Mouse (Mus musculus) embryo, embryonic 11 days (tissue): ENCODE results near the gene Htatip2.

ENCODE experiments used
- DNase-seq: peaks from one replicate; pipeline ENCODE4 v3.0.0-alpha.2; 2015

Htatip2 gene

GRCm38 (mm10) chr7:49786618-49787382, 27.9 kb downstream of the Htatip2 start:
- peak; percentile 82 for DNase-seq

GRCm38 (mm10) chr7:49787383-49787645, 28.4 kb downstream of the Htatip2 start:
- no peak for DNase-seq

GRCm38 (mm10) chr7:49794304-49794703, 35.4 kb downstream of the Htatip2 start:
- no peak for DNase-seq

GRCm38 (mm10) chr7:49797171-49797570, 38.3 kb downstream of the Htatip2 start:
- DNase-seq = no peak

- no peak for DNase-seq
Observed at GRCm38 (mm10) chr7:49803511-49803910, 44.6 kb downstream of the Htatip2 start.

- DNase-seq = no peak
Observed at GRCm38 (mm10) chr7:49804638-49805165, 45.8 kb downstream of the Htatip2 start.

GRCm38 (mm10) chr7:49805618-49806017, 46.7 kb downstream of the Htatip2 start:
- DNase-seq = no peak

GRCm38 (mm10) chr7:49807093-49807682, 48.3 kb downstream of the Htatip2 start:
- no peak for DNase-seq

- DNase-seq = no peak
Observed at GRCm38 (mm10) chr7:49807846-49808622, 49.1 kb downstream of the Htatip2 start.

- DNase-seq = no peak
Observed at GRCm38 (mm10) chr7:49809100-49809499, 50.2 kb downstream of the Htatip2 start.

GRCm38 (mm10) chr7:49809562-49809961, 50.6 kb downstream of the Htatip2 start:
- DNase-seq = no peak

GRCm38 (mm10) chr7:49811346-49811745, 52.4 kb downstream of the Htatip2 start:
- DNase-seq = peak; percentile 35

- DNase-seq = peak; percentile 17
Observed at GRCm38 (mm10) chr7:49819393-49819792, 60.5 kb downstream of the Htatip2 start.

- no peak for DNase-seq
Observed at GRCm38 (mm10) chr7:49821370-49821769, 62.5 kb downstream of the Htatip2 start.

- DNase-seq = no peak
Observed at GRCm38 (mm10) chr7:49822028-49822427, 63.1 kb downstream of the Htatip2 start.
